Mouse (Mus musculus) adrenal gland, postnatal 4 days (tissue): ENCODE data around the gene Rims1. TPM values are rescaled to one million over a fixed set of nuclear protein-coding genes. Genes with fewer than 3 reads are reported as not detected.

Source experiments
- DNase-seq, 2 experiments: peaks; one replicate each; pipeline ENCODE4 v3.0.0; 2021 to 2022; ENCODE audit warnings: low spot score in 2 of 2, mixed read lengths in 2 of 2
- total RNA-seq, 2 experiments: library from RNA; stranded (reverse); gene quantifications; 2 replicates each; pipeline ENCODE4 v1.2.3; 2021

Gene Rims1
- total RNA-seq, 2 experiments from 2014 or later = 1.4 to 2.1 TPM

DNA sequence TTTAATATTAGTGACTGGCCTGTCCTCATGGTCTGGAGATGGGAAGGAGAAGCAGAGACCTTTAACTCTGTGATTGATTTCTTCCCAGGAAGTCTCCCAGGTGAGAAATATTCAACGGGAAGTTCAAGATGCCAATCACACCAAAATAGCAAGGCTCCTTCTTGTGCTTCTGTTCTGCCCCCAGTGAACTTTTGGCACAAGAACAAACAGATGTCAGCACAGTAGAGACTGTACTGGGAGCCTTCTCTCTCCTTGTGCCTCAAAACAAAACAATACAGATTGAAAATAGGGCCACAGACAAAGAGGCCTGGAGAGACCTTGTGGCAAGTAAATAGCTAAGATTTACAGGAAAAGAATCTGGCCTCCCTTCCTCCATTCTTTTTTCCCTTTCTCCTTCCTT, 110.7 kb downstream of the Rims1 start:
- DNase-seq = no peak

DNA sequence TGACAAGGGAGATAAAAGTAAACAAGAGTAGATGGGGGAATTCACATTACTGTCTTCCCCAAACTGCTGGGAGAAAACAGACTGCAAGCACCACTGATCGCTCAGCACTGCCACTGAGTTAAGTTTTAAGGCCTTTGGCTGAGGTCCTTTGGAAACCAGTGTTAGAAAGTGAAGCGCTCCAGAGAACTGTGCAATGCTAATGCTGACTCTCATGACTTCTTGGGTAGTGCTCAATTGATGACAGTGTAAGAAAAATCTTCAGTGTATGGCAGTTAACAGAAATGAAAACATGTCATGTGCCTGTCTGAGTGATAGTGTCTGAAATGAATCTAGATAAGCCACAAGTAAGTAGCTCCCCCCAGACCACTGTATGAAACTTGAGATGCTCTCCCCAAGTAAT, 111.3 kb downstream of the Rims1 start:
- no peak for DNase-seq

DNA sequence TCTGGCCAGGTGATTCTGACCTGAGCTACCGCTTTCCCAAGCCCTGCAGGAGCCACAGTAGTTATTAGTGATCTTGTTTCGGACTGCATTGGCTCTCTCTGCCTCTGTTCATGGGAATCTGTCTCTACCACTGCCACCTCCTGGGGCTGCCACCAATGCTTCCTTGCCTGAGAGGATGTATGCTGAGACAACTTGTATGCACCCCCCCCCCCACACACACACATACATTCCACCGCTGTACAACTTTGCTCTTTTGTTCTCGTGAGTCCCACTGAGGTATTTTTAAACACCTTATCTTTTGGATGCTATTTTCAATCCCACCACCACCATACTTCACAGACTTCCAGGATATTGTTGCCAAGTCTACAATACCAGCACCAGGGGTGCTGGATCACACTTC, 122.3 kb downstream of the Rims1 start:
- DNase-seq = no peak

DNA sequence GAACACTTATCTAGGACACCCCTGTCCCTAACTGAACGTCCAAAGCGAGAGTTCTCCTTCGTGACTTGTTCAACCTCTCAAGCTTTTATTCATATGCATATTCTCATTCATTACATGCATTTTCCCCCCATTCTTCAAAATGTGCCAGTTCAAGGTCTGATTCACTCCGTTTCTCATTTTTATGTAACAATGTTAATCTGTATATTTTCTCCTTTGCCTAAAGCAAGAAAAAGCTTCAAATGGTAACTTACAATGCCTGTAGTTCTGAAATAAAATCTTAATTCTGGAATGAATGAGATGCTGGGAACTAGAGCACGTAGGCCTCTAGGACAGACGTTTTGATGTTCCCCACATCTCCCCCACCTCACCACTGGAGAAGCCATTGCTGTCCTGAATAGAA, 141.6 kb downstream of the Rims1 start:
- DNase-seq = no peak

DNA sequence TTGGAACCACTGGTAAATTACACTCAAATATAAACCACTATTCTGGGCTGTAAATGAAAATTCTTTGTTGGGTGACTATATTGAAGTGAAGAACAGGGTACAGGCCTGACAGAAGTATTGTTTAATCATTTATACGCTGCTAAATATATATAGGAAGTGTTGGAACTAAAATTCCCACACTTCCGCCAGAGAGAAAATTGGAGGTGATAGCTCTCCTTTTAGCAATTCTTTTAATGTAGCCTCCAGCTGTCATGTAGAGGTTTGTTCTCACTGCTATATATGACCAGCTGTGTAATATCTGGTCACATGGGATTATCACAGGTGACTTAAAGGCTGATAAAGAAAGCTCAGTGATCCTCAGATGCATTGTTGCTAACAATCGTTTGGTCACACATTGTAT, 144.0 kb downstream of the Rims1 start:
- no peak for DNase-seq

GRCm38 (mm10) chr1:22655983-22656382, 149.8 kb downstream of the Rims1 start:
- DNase-seq = no peak

- DNase-seq = no peak
Observed at GRCm38 (mm10) chr1:22654903-22655302, 150.9 kb downstream of the Rims1 start.

DNA sequence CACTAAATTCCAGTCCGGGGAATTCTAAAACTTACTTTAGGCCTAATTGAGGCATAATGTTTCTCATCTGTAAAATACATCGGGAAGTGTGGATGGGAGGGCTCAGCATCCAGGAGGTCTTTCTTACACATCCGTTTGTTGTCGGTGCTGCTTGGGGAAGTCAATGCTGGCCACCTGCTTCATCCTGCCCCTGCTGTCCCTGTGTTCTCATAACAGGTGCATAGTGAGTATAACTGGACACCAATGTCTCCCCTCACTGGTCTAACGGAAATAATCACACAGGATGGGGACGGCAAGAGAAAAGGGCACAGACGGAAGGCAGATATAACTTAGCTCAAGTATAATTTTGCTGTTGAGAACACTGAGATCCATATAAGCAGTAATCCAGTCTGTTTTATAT, 155.2 kb downstream of the Rims1 start:
- no peak for DNase-seq

GRCm38 (mm10) chr1:22649432-22649831, 156.4 kb downstream of the Rims1 start:
- DNase-seq = no peak

GRCm38 (mm10) chr1:22645257-22645656, 160.5 kb downstream of the Rims1 start:
- no peak for DNase-seq

DNA sequence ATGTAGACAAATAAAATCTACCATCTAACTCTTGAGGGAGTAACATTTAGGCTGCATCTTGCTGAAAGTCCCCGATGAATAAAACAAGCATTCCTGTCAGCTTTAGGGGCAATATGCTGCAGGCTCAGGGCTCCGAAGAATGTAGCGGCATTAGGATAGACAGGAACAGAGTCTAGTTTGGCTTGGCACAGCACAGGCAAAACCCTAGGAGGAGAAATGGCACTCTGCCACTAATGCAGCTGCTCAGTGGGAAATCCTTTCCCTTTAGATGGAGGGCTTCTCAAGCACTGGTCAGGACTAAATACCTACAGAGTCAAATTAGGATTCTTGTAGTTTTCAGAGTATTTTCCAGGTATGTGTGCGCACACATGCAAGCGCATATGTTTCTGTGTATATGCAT, 165.2 kb downstream of the Rims1 start:
- no peak for DNase-seq

DNA sequence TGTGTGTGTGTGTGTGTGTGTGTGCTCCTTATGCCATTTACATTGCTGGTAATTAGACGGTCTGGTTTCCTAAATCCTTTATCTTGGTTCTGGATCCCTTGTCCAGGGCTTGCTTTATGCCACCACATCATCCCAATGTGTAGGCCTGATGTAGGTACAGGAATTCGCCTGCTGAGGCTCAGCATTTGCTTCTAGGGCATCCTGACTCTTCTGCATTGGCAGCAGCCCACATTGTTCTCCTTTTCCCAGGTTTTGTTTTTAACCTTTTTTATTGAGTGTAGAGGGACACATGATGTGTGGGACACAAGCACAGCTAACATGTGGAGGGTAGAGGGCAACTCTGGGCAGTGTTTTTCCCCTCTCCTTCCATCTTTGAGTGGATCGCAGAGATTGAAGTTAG, 166.1 kb downstream of the Rims1 start:
- no peak for DNase-seq

- DNase-seq = no peak
Observed at GRCm38 (mm10) chr1:22633871-22634270, 171.9 kb downstream of the Rims1 start.

GRCm38 (mm10) chr1:22632551-22632950, 173.2 kb downstream of the Rims1 start:
- DNase-seq = no peak

DNA sequence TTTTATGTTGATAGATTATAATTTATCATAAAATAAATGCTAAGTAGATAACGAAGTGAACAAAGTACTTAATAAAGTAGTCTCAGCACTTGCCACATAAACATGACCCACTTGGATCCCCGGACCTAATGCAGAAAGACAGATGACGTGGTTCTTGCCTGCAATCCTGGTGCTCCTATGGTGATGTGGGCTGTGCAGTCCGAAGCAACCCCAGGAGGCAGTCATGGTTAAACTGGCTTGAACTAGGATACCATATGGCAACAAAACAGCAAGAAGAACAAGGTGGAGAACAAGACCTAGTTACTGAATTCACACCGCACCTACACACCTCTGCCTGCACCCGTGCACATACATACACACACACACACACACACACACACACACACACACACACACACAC, 173.8 kb downstream of the Rims1 start:
- no peak for DNase-seq

- no peak for DNase-seq
Observed at GRCm38 (mm10) chr1:22629011-22629410, 176.8 kb downstream of the Rims1 start.

DNA sequence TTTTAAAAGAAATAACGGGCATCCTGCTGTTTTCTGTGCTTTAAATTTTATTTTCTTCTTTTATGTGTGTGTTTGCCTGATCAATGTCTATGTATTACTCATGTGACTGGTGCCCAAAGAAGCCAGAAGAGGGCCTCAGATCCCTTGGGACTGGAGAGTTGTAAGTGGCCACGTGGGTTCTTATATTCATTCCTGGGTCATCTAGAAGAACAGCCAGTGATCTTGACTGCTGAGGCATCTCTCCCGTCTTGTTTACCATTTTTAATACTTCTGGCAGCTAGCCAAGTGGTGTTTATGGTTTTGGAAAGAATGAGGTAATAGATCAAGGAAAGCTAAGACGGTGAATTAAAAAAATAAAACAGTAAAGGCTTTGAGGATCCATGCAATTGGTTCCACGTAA, 178.8 kb downstream of the Rims1 start:
- DNase-seq = no peak

- DNase-seq = no peak
Observed at GRCm38 (mm10) chr1:22626295-22626694, 179.5 kb downstream of the Rims1 start.

- DNase-seq = no peak
Observed at GRCm38 (mm10) chr1:22620827-22621226, 185.0 kb downstream of the Rims1 start.

DNA sequence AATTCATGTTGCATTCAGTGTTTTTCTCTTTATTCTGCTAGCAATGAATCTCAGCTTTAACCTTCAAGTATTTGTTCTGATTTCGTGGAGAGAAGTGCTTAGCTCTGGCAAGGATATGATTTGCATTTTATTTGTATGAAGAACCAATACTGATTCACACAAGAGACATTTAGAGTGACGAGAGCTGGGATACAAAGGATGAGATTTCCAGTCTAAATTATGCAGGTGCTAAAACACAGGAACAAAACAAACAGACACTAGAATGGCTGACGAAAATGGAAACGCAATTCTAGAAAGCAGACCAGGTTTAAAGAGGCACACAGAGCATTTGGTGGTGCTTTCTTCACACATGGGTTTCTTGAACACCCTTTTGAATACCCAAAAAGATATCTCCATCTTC, 190.2 kb downstream of the Rims1 start:
- no peak for DNase-seq

GRCm38 (mm10) chr1:22613609-22614008, 192.2 kb downstream of the Rims1 start:
- no peak for DNase-seq

- DNase-seq = no peak
Observed at GRCm38 (mm10) chr1:22604329-22605044, 201.3 kb downstream of the Rims1 start.

GRCm38 (mm10) chr1:22596197-22596596, 209.6 kb downstream of the Rims1 start:
- DNase-seq = no peak

- no peak for DNase-seq
Observed at GRCm38 (mm10) chr1:22594841-22595240, 211.0 kb downstream of the Rims1 start.
